Mouse (Mus musculus) heart, adult 2 months (tissue): ENCODE results near the gene Enah.

Source experiments
- CTCF ChIP-seq: fragments of 200-600 bp; IDR thresholded peaks from 2 replicates; pipeline ENCODE4 v1.8.1; 2022; ENCODE audit warnings: antibody characterized with exemption, mild to moderate bottlenecking, moderate library complexity
- EP300 ChIP-seq: fragments of 200-500 bp; IDR thresholded peaks from 2 replicates; pipeline ENCODE4 v1.6.1; 2011; ENCODE audit warnings: low read depth, low read length, control low read depth; ENCODE audit not compliant: insufficient read depth
- POLR2A ChIP-seq: fragments of 200-500 bp; IDR thresholded peaks from 2 replicates; pipeline ENCODE4 v1.6.1; 2011; ENCODE audit warnings: mild to moderate bottlenecking, low read depth, low read length, control low read depth; ENCODE audit not compliant: insufficient read depth

- TF ChIP-seq CTCF (no peak), EP300 (no peak), POLR2A (no peak)
Measured at GRCm38 (mm10) chr1:182040538-182040937, 20.7 kb upstream of the Enah start.
